Mouse (Mus musculus): Measurements from ENCODE around the gene Gm20662. TPM values are rescaled to one million over a fixed set of nuclear protein-coding genes. Genes with fewer than 3 reads are reported as not detected.

Gm20662 gene
- polyA plus RNA-seq, 1 experiment: not detected

GRCm38 (mm10) chr9:107960928-107961327, 35.2 kb upstream of the Gm20662 start:
- Histone ChIP-seq H3K9me3 (ENCODE audit: control insufficient read depth, low read length) (no peaks in the 10 kb centered on the region), H3K4me1 (ENCODE audit: control insufficient read depth) (peaks cover 15% of the 10 kb centered on the region), H3K36me3 (ENCODE audit: control insufficient read depth) (peaks cover 100% of the 10 kb centered on the region), H3K27me3 (ENCODE audit: control insufficient read depth) (no peaks in the 10 kb centered on the region), H3K4me3 (replicated peaks) (no peak overlapping the region)
- TF ChIP-seq TAL1 (IDR thresholded peaks at IDR 0.05; ENCODE audit: low read length): no peak
- no peak for TF ChIP-seq GATA1 (IDR thresholded peaks at IDR 0.05; ENCODE audit: low read length)

DNA sequence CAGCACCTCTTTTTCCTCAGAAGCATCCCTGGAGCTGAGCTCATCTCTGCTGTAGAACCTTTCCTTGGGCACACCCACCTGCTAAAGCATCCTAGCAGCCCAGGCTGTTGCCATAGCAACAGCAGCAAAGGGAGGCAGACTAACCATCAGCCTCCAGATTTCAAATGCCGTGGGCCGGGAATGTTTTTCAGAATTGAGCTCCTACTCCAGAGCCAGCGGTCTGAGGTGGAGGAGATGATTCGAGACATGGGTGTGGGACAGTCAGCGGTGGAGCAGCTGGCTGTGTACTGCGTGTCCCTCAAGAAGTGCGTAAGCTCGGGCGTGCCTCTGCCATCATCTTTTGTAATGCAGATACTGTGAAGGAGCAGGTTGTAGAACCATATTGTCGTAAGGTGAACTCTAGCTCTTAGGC, 34.8 kb upstream of the Gm20662 start:
- H3K36me3 ChIP-seq (ENCODE audit: control insufficient read depth): peaks cover 100% of the 10 kb centered on the region
- H3K27me3 ChIP-seq (ENCODE audit: control insufficient read depth): no peaks in the 10 kb centered on the region
- H3K9me3 ChIP-seq (ENCODE audit: control insufficient read depth, low read length): no peaks in the 10 kb centered on the region
- no peak overlapping the region for H3K4me3 ChIP-seq (replicated peaks)
- peaks cover 17% of the 10 kb centered on the region for H3K4me1 ChIP-seq (ENCODE audit: control insufficient read depth)
- TF ChIP-seq GATA1 (IDR thresholded peaks at IDR 0.05; ENCODE audit: low read length): no peak
- no peak for TF ChIP-seq TAL1 (IDR thresholded peaks at IDR 0.05; ENCODE audit: low read length)

GRCm38 (mm10) chr9:107961881-107962280, 34.3 kb upstream of the Gm20662 start:
- TF ChIP-seq TAL1 (IDR thresholded peaks at IDR 0.05; ENCODE audit: low read length) (no peak), GATA1 (IDR thresholded peaks at IDR 0.05; ENCODE audit: low read length) (no peak)
- H3K4me1 ChIP-seq (ENCODE audit: control insufficient read depth): peaks cover 22% of the 10 kb centered on the region
- no peak overlapping the region for H3K4me3 ChIP-seq (replicated peaks)
- H3K27me3 ChIP-seq (ENCODE audit: control insufficient read depth): no peaks in the 10 kb centered on the region
- H3K9me3 ChIP-seq (ENCODE audit: control insufficient read depth, low read length): no peaks in the 10 kb centered on the region
- H3K36me3 ChIP-seq (ENCODE audit: control insufficient read depth): peaks cover 100% of the 10 kb centered on the region

GRCm38 (mm10) chr9:107962916-107963315, 33.2 kb upstream of the Gm20662 start:
- no peak for TF ChIP-seq GATA1 (IDR thresholded peaks at IDR 0.05; ENCODE audit: low read length)
- Histone ChIP-seq H3K4me3 (replicated peaks) (no peak overlapping the region), H3K9me3 (ENCODE audit: control insufficient read depth, low read length) (no peaks in the 10 kb centered on the region), H3K27me3 (ENCODE audit: control insufficient read depth) (no peaks in the 10 kb centered on the region), H3K4me1 (ENCODE audit: control insufficient read depth) (peaks cover 23% of the 10 kb centered on the region), H3K36me3 (ENCODE audit: control insufficient read depth) (peaks cover 99% of the 10 kb centered on the region)

DNA sequence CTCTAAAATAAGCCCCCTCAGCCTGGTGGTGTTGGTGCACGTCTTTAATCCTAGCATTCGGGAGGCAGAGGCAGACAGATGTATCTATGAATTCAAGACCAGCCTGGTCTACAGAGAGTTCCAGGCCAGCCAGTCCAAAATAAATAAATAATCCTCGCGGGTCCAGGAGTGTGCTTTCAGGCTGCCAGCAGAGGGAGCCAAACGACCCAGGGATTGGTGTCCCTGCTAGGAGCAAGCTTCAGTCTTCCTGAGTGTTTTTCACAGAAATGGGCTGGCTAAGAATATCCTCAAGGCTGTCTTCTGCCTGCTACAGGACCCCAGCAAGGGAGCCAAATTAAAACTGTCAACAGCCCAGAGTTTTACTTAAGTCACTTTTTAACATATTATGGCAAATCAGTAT, 32.4 kb upstream of the Gm20662 start:
- no peak overlapping the region for H3K4me3 ChIP-seq (replicated peaks)
- no peaks in the 10 kb centered on the region for H3K27me3 ChIP-seq (ENCODE audit: control insufficient read depth)
- H3K9me3 ChIP-seq (ENCODE audit: control insufficient read depth, low read length): no peaks in the 10 kb centered on the region
- peaks cover 25% of the 10 kb centered on the region for H3K4me1 ChIP-seq (ENCODE audit: control insufficient read depth)
- no peak for TF ChIP-seq TAL1 (IDR thresholded peaks at IDR 0.05; ENCODE audit: low read length)
- H3K36me3 ChIP-seq (ENCODE audit: control insufficient read depth): peaks cover 99% of the 10 kb centered on the region

- TF ChIP-seq GATA1 (IDR thresholded peaks at IDR 0.05; ENCODE audit: low read length) (no peak), TAL1 (IDR thresholded peaks at IDR 0.05; ENCODE audit: low read length) (no peak)
- Histone ChIP-seq H3K27me3 (ENCODE audit: control insufficient read depth) (no peaks in the 10 kb centered on the region), H3K4me3 (replicated peaks) (no peak overlapping the region), H3K36me3 (ENCODE audit: control insufficient read depth) (peaks cover 99% of the 10 kb centered on the region), H3K4me1 (ENCODE audit: control insufficient read depth) (peaks cover 32% of the 10 kb centered on the region), H3K9me3 (ENCODE audit: control insufficient read depth, low read length) (no peaks in the 10 kb centered on the region)
Observed at GRCm38 (mm10) chr9:107964681-107965080, 31.5 kb upstream of the Gm20662 start.

GRCm38 (mm10) chr9:107966676-107967075, 29.5 kb upstream of the Gm20662 start:
- no peak overlapping the region for H3K4me3 ChIP-seq (replicated peaks)

GRCm38 (mm10) chr9:107967437-107967836, 28.7 kb upstream of the Gm20662 start:
- TF ChIP-seq GATA1 (IDR thresholded peaks at IDR 0.05; ENCODE audit: low read length): no peak
- TF ChIP-seq TAL1 (IDR thresholded peaks at IDR 0.05; ENCODE audit: low read length): no peak
- H3K27me3 ChIP-seq (ENCODE audit: control insufficient read depth): no peaks in the 10 kb centered on the region
- no peak overlapping the region for H3K4me3 ChIP-seq (replicated peaks)
- peaks cover 99% of the 10 kb centered on the region for H3K36me3 ChIP-seq (ENCODE audit: control insufficient read depth)
- H3K4me1 ChIP-seq (ENCODE audit: control insufficient read depth): peaks cover 60% of the 10 kb centered on the region
- H3K9me3 ChIP-seq (ENCODE audit: control insufficient read depth, low read length): no peaks in the 10 kb centered on the region

More at GRCm38 (mm10) chr9:107966676-107967075, 29.5 kb upstream of the Gm20662 start:
- Histone ChIP-seq H3K27me3 (ENCODE audit: control insufficient read depth) (no peaks in the 10 kb centered on the region), H3K9me3 (ENCODE audit: control insufficient read depth, low read length) (no peaks in the 10 kb centered on the region), H3K4me1 (ENCODE audit: control insufficient read depth) (peaks cover 52% of the 10 kb centered on the region), H3K36me3 (ENCODE audit: control insufficient read depth) (peaks cover 99% of the 10 kb centered on the region)
- TF ChIP-seq TAL1 (IDR thresholded peaks at IDR 0.05; ENCODE audit: low read length) (no peak), GATA1 (IDR thresholded peaks at IDR 0.05; ENCODE audit: low read length) (no peak)

- no peak for TF ChIP-seq GATA1 (IDR thresholded peaks at IDR 0.05; ENCODE audit: low read length)
- no peak for TF ChIP-seq TAL1 (IDR thresholded peaks at IDR 0.05; ENCODE audit: low read length)
- H3K27me3 ChIP-seq (ENCODE audit: control insufficient read depth): no peaks in the 10 kb centered on the region
- peaks cover 69% of the 10 kb centered on the region for H3K4me1 ChIP-seq (ENCODE audit: control insufficient read depth)
- H3K36me3 ChIP-seq (ENCODE audit: control insufficient read depth): peaks cover 99% of the 10 kb centered on the region
- H3K9me3 ChIP-seq (ENCODE audit: control insufficient read depth, low read length): no peaks in the 10 kb centered on the region
- no peak overlapping the region for H3K4me3 ChIP-seq (replicated peaks)
Observed at GRCm38 (mm10) chr9:107968531-107968930, 27.6 kb upstream of the Gm20662 start.

- Histone ChIP-seq H3K36me3 (ENCODE audit: control insufficient read depth) (peaks cover 83% of the 10 kb centered on the region), H3K27me3 (ENCODE audit: control insufficient read depth) (no peaks in the 10 kb centered on the region), H3K4me3 (replicated peaks) (no peak overlapping the region), H3K4me1 (ENCODE audit: control insufficient read depth) (peaks cover 75% of the 10 kb centered on the region), H3K9me3 (ENCODE audit: control insufficient read depth, low read length) (no peaks in the 10 kb centered on the region)
- no peak for TF ChIP-seq TAL1 (IDR thresholded peaks at IDR 0.05; ENCODE audit: low read length)
- TF ChIP-seq GATA1 (IDR thresholded peaks at IDR 0.05; ENCODE audit: low read length): no peak
Observed at GRCm38 (mm10) chr9:107970311-107970710, 25.8 kb upstream of the Gm20662 start.

Data from erythroblast, embryonic 14.5 days (primary cell).